Mouse (Mus musculus): Measurements from ENCODE around the gene Ncoa7.

DNA sequence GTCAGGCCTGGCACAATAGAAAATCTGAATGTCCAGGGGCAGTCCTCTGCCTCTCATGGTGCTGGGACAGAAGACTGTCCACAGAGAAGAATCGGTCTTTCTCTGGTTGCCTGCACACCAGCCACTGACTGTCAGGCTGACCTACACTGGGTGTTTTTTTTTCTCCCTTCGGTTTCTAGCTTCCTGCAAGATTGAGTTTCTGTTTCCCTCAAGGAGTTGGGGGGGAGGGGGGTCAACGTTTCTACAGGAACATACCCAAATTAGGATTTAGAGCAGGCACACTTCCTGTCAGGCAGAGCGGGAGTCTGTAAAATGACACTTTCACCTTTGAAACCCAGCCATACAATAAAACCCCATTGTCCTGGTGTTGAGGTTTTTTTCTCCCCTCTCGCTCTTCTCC, 147.5 kb downstream of the Ncoa7 start:
- TF ChIP-seq TAL1 (conservative IDR thresholded peaks at IDR 0.05; ENCODE audit: low read depth, low read length) (no peak), CTCF (IDR thresholded peaks at IDR 0.05; ENCODE audit: low read depth, low read length) (no peak), GATA1 (IDR thresholded peaks at IDR 0.05; ENCODE audit: borderline replicate concordance, low read length) (no peak), POLR2AphosphoS5 (IDR thresholded peaks at IDR 0.05; ENCODE audit: insufficient replicate concordance, low read depth, low read length) (no peak)

Data from G1E (cell line).